Mouse (Mus musculus) MEL (cell line): ENCODE data around the gene Clec4n. TPM values are rescaled to one million over a fixed set of nuclear protein-coding genes. Genes with fewer than 3 reads are reported as not detected.
"Not testable (repeated sequence)": the region's sequence is repeated elsewhere in the genome, so short reads cannot be mapped to it uniquely, and the experiment has no call there.

ENCODE experiments used
- DNase-seq: peaks from one replicate; pipeline ENCODE4 v3.0.0; 2011; ENCODE audit warnings: low read depth, low spot score
- H3K27ac ChIP-seq: 2 replicates; pipeline ENCODE4 v1.5.1; 2012; ENCODE audit warnings: low read depth, mild to moderate bottlenecking, control low read depth, low read length, moderate library complexity; ENCODE audit not compliant: control insufficient read depth
- H3K27me3 ChIP-seq, 2 experiments: fragments of 150-350 bp in 1 of 2; sonication (generic) in 1 of 2; 2 replicates each; pipeline ENCODE4 v1.6.1; 2012; ENCODE audit warnings: low read length in 2 of 2, mild to moderate bottlenecking in 2 of 2, improper control_type of control experiment in 1 of 2, moderate library complexity in 1 of 2; ENCODE audit not compliant: insufficient read depth in 2 of 2, control insufficient read depth in 1 of 2
- H3K36me3 ChIP-seq, 2 experiments: 2 replicates each; pipeline ENCODE4 v1.6.1; 2012 to 2014; ENCODE audit warnings: low read length in 2 of 2, improper control_type of control experiment in 1 of 2, inconsistent platforms in 1 of 2, mild to moderate bottlenecking in 1 of 2; ENCODE audit not compliant: insufficient read depth in 2 of 2, control insufficient read depth in 1 of 2
- H3K4me1 ChIP-seq, 2 experiments: fragments of 150-350 bp in 1 of 2; sonication (generic) in 1 of 2; 2 replicates each; pipeline ENCODE4 v1.6.1; 2012; ENCODE audit warnings: low read length in 2 of 2, improper control_type of control experiment in 1 of 2, mild to moderate bottlenecking in 1 of 2; ENCODE audit not compliant: insufficient read depth in 2 of 2, control insufficient read depth in 1 of 2
- H3K4me3 ChIP-seq, 2 experiments: fragments of 150-350 bp in 1 of 2; sonication (generic) in 1 of 2; 2 replicates each; pipeline ENCODE4 v1.5.1; 2012; ENCODE audit warnings: low read depth in 2 of 2, low read length in 2 of 2, mild to moderate bottlenecking in 2 of 2, moderate library complexity in 2 of 2, control low read depth in 1 of 2, improper control_type of control experiment in 1 of 2; ENCODE audit not compliant: control insufficient read depth in 1 of 2, insufficient read depth in 1 of 2
- H3K79me2 ChIP-seq: 2 replicates; pipeline ENCODE4 v1.6.1; 2012; ENCODE audit warnings: mild to moderate bottlenecking, low read length, moderate library complexity; ENCODE audit not compliant: control insufficient read depth, poor library complexity, insufficient read depth
- H3K9ac ChIP-seq: 2 replicates; pipeline ENCODE4 v1.6.1; 2012; ENCODE audit warnings: low read depth, mild to moderate bottlenecking, control low read depth, low read length, moderate library complexity; ENCODE audit not compliant: control insufficient read depth, poor library complexity, severe bottlenecking
- H3K9me3 ChIP-seq: fragments of 150-350 bp; sonication (generic); replicated peaks from 2 replicates; pipeline ENCODE4 v1.6.1; 2012; ENCODE audit warnings: mild to moderate bottlenecking, low read length, improper control_type of control experiment, moderate library complexity; ENCODE audit not compliant: insufficient read depth
- CTCF ChIP-seq, 3 experiments: IDR thresholded peaks in 2 of 3; conservative IDR thresholded peaks in 1 of 3; 2 replicates each; pipeline ENCODE4 v1.5.1; 2011 to 2012; ENCODE audit warnings: low read length in 3 of 3, low read depth in 2 of 3, mild to moderate bottlenecking in 2 of 3, improper control_type of control experiment in 1 of 3, inconsistent platforms in 1 of 3, mixed read lengths in 1 of 3, moderate library complexity in 1 of 3; ENCODE audit not compliant: control insufficient read depth in 1 of 3, insufficient read depth in 1 of 3, poor library complexity in 1 of 3, severe bottlenecking in 1 of 3
- E2F4 ChIP-seq: IDR thresholded peaks from 2 replicates; pipeline ENCODE4 v1.6.1; 2011; ENCODE audit warnings: low read depth, low read length, improper control_type of control experiment, borderline replicate concordance
- ELF1 ChIP-seq: IDR thresholded peaks from 2 replicates; pipeline ENCODE4 v1.6.1; 2014; ENCODE audit warnings: low read depth, mild to moderate bottlenecking, inconsistent platforms, low read length, improper control_type of control experiment, moderate library complexity
- EP300 ChIP-seq, 2 experiments: IDR thresholded peaks; 2 replicates each; pipeline ENCODE4 v1.6.1; 2011; ENCODE audit warnings: improper control_type of control experiment in 2 of 2, low read length in 2 of 2, low read depth in 1 of 2, mild to moderate bottlenecking in 1 of 2
- ETS1 ChIP-seq: IDR thresholded peaks from 2 replicates; pipeline ENCODE4 v1.6.1; 2012; ENCODE audit warnings: low read depth, mild to moderate bottlenecking, inconsistent platforms, low read length, improper control_type of control experiment, moderate library complexity
- GATA1 ChIP-seq: IDR thresholded peaks from 2 replicates; pipeline ENCODE4 v1.6.1; 2011; ENCODE audit warnings: low read depth, low read length, improper control_type of control experiment
- JUND ChIP-seq: IDR thresholded peaks from 2 replicates; pipeline ENCODE4 v1.6.1; 2011; ENCODE audit warnings: low read depth, mild to moderate bottlenecking, improper control_type of control experiment, low read length
- MAFK ChIP-seq: IDR thresholded peaks from 2 replicates; pipeline ENCODE4 v1.6.1; 2011; ENCODE audit warnings: low read depth, mild to moderate bottlenecking, low read length, improper control_type of control experiment, borderline replicate concordance
- MAX ChIP-seq: IDR thresholded peaks from 2 replicates; pipeline ENCODE4 v1.6.1; 2011; ENCODE audit warnings: low read length, improper control_type of control experiment
- MAZ ChIP-seq: IDR thresholded peaks from 2 replicates; pipeline ENCODE4 v1.6.1; 2012; ENCODE audit warnings: low read depth, mild to moderate bottlenecking, inconsistent platforms, low read length, improper control_type of control experiment
- MEF2A ChIP-seq: IDR thresholded peaks from 2 replicates; pipeline ENCODE4 v1.6.1; 2014; ENCODE audit warnings: low read depth, mild to moderate bottlenecking, inconsistent platforms, low read length, improper control_type of control experiment; ENCODE audit not compliant: poor library complexity, insufficient replicate concordance, severe bottlenecking; ENCODE audit errors: extremely low read depth
- MXI1 ChIP-seq: IDR thresholded peaks from 2 replicates; pipeline ENCODE4 v1.6.1; 2011; ENCODE audit warnings: mild to moderate bottlenecking, low read depth, low read length, improper control_type of control experiment
- MYB ChIP-seq: IDR thresholded peaks from 2 replicates; pipeline ENCODE4 v1.6.1; 2011; ENCODE audit warnings: mild to moderate bottlenecking, low read depth, low read length, improper control_type of control experiment
- MYC ChIP-seq: IDR thresholded peaks from 2 replicates; pipeline ENCODE4 v1.6.1; 2011; ENCODE audit warnings: low read depth, mild to moderate bottlenecking, low read length, improper control_type of control experiment, moderate library complexity
- POLR2A ChIP-seq, 2 experiments: IDR thresholded peaks; 2 replicates each; pipeline ENCODE4 v1.6.1; 2011 to 2012; ENCODE audit warnings: low read length in 2 of 2, mild to moderate bottlenecking in 2 of 2, control low read depth in 1 of 2, improper control_type of control experiment in 1 of 2, low read depth in 1 of 2, moderate library complexity in 1 of 2; ENCODE audit not compliant: control insufficient read depth in 1 of 2, insufficient read depth in 1 of 2, poor library complexity in 1 of 2
- POLR2AphosphoS2 ChIP-seq: IDR thresholded peaks from 2 replicates; pipeline ENCODE4 v1.6.1; 2011; ENCODE audit warnings: low read length, improper control_type of control experiment
- RAD21 ChIP-seq: IDR thresholded peaks from 2 replicates; pipeline ENCODE4 v1.6.1; 2011; ENCODE audit warnings: mild to moderate bottlenecking, low read depth, low read length, improper control_type of control experiment
- RCOR1 ChIP-seq: IDR thresholded peaks from 2 replicates; pipeline ENCODE4 v1.6.1; 2012; ENCODE audit warnings: low read depth, mild to moderate bottlenecking, inconsistent platforms, low read length, improper control_type of control experiment
- SMC3 ChIP-seq: IDR thresholded peaks from 2 replicates; pipeline ENCODE4 v1.6.1; 2011; ENCODE audit warnings: low read depth, low read length, improper control_type of control experiment
- TAL1 ChIP-seq: IDR thresholded peaks from 2 replicates; pipeline ENCODE4 v1.6.1; 2012; ENCODE audit warnings: mild to moderate bottlenecking, inconsistent platforms, low read length, moderate library complexity, mixed read lengths
- TBP ChIP-seq: IDR thresholded peaks from 2 replicates; pipeline ENCODE4 v1.8.0; 2011; ENCODE audit warnings: low read depth, low read length, improper control_type of control experiment
- TCF12 ChIP-seq: IDR thresholded peaks from 2 replicates; pipeline ENCODE4 v1.6.1; 2014; ENCODE audit warnings: low read depth, mild to moderate bottlenecking, inconsistent platforms, low read length, improper control_type of control experiment, moderate library complexity
- ZNF384 ChIP-seq: IDR thresholded peaks from 2 replicates; pipeline ENCODE4 v1.6.1; 2012; ENCODE audit warnings: low read depth, mild to moderate bottlenecking, inconsistent platforms, low read length, improper control_type of control experiment
- polyA plus RNA-seq, 2 experiments: library from polyadenylated mRNA; stranded (reverse) in 1 of 2; unstranded in 1 of 2; fragments of >175 nt in 1 of 2; fragments of >200 nt in 1 of 2; gene quantifications; 2 replicates each; pipeline versions ENCODE4 v1.2.1 to v1.2.4; 2012; ENCODE audit warnings: low replicate concordance in 2 of 2, low read depth in 1 of 2; ENCODE audit not compliant: insufficient read length in 2 of 2, insufficient read depth in 1 of 2, missing spikeins in 1 of 2
- total RNA-seq: library from RNA; depleted of rRNA; stranded (reverse); fragments of 300-350 nt; gene quantifications from 2 replicates; pipeline ENCODE4 v1.2.3, GENCODE M21; 2012

Clec4n gene
- total and polyA plus RNA-seq, 3 experiments = not detected

- not testable (repeated sequence) for H3K9ac ChIP-seq
- DNase-seq = peak; percentile 47
Observed at GRCm38 (mm10) chr6:123248862-123249261, 19.2 kb downstream of the Clec4n start.

GRCm38 (mm10) chr6:123252735-123253134 lies 23.1 kb downstream of the Clec4n start:
- H3K36me3 ChIP-seq = peaks cover 0 to 15% of the 10 kb centered on the region in 2 experiments; a peak in 2 of 4 replicates
- H3K9me3 ChIP-seq = no peaks in the 10 kb centered on the region
- peaks cover 5 to 11% of the 10 kb centered on the region in 2 experiments for H3K4me1 ChIP-seq
- no peak overlapping the region for H3K9ac ChIP-seq
- peak; percentile 88 for DNase-seq
- TF ChIP-seq ETS1 (peak; percentile 92), RCOR1 (peak; percentile 66), MEF2A (no peak), MYB (0 out of 2 replicates have a peak, but pooled peaks have one; percentile 42), MYC (peak; percentile 82), EP300 (IDR thresholded peaks at IDR 0.05; ENCODE audit: low read depth in 1 of 2, low read length in 2 of 2) (peak; percentile 91), POLR2A (IDR thresholded peaks at IDR 0.05; ENCODE audit: control insufficient read depth in 1 of 2, insufficient read depth in 1 of 2, low read depth in 1 of 2, low read length in 2 of 2, poor library complexity in 1 of 2) (no peak), JUND (peak; percentile 91), TAL1 (peak; percentile 86), MAZ (no peak), TBP (0 out of 2 replicates have a peak, but pooled peaks have one; percentile 49), MXI1 (no peak), TCF12 (peak; percentile 80), MAX (peak; percentile 44), E2F4 (no peak; the same call in 1 of the 2 replicates), POLR2AphosphoS2 (no peak), SMC3 (no peak), ELF1 (peak; percentile 63; the same call in 1 of the 2 replicates), MAFK (peak; percentile 62), ZNF384 (no peak), GATA1 (peak; percentile 91)
- H3K4me3 ChIP-seq = no peak overlapping the region
- no peaks in the 10 kb centered on the region for H3K79me2 ChIP-seq
- H3K27me3 ChIP-seq = no peaks in the 10 kb centered on the region
- peak overlapping the region; percentile 87 for H3K27ac ChIP-seq

More at GRCm38 (mm10) chr6:123248862-123249261, 19.2 kb downstream of the Clec4n start:
- not testable (repeated sequence) for H3K27me3 ChIP-seq, H3K9me3 ChIP-seq, H3K79me2 ChIP-seq, H3K4me3 ChIP-seq, H3K27ac ChIP-seq
- peak; percentile 53 for TF ChIP-seq RAD21
- peak; percentile 54 for TF ChIP-seq SMC3
- TF ChIP-seq CTCF (IDR thresholded peaks at IDR 0.05 in 2 of 3, conservative IDR thresholded peaks at IDR 0.05 in 1 of 3; ENCODE audit: control insufficient read depth in 1 of 3, insufficient read depth in 1 of 3, low read depth in 2 of 3, low read length in 3 of 3, poor library complexity in 1 of 3, severe bottlenecking in 1 of 3) = peak in 2 of 3 experiments; percentile 37 to 54; a peak in 4 of 6 replicates
- Histone ChIP-seq H3K4me1 (peaks cover 5 to 11% of the 10 kb centered on the region in 2 experiments), H3K36me3 (peaks cover 0 to 15% of the 10 kb centered on the region in 2 experiments; a peak in 2 of 4 replicates)
